Mouse (Mus musculus): ENCODE data around the gene Hoxb9. TPM values are rescaled to one million over a fixed set of nuclear protein-coding genes. Genes with fewer than 3 reads are reported as not detected.

Gene Hoxb9
- polyA plus RNA-seq, 2 experiments: 0.01 TPM; not detected in 1

DNA sequence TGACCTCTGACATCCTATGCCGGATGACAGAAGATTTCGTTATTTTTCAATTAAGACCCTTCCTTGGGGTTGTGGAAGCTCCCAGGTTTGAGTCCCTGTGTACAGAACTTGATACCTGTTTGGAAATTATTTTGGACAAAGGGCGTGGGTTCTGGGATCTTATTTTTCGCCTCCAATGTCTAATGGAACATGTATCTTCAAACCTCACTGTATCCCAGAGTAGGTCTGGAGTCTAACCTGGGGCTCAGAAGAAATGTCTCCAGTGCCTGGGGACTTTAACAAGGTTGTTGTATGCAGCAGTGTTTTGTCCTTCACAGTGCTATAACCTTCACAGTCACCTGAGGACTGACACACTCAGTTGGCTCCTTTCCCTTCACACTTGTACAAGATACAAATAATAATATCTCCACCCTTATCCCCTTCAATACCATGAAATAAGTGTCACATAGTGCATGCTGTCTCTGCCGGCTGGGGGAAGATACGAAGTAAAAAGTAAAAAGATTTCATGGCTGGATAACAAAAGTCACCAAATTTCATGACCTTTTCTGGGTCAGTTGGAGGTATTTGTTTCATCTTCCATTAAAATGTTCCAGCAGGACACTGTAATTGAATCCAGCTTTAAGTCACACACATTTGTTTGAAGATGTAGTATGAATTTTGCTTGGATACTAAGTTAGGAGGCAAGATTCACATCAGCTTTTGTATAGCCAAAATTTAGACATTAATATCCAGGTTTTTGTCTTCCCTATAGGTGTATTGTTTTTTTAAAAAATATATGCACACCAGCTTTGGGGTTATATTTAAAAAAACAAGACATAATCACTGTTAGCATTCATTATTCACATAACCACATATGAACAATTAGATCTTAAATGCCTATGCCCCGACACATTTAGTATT, 4.0 kb upstream of the Hoxb9 start:
- 26% methylated on average over 7 of the region's 7 CpGs for WGBS (ENCODE audit: insufficient replicate concordance)
- H3K9ac ChIP-seq (replicated peaks): no peak overlapping the region
- H3K9me3 ChIP-seq (ENCODE audit: control insufficient read depth, low read length): no peaks in the 10 kb centered on the region
- H3K4me2 ChIP-seq (ENCODE audit: low read depth): no peak overlapping the region
- H3K4me1 ChIP-seq (replicated peaks; ENCODE audit: control insufficient read depth in 2 of 2, insufficient read depth in 2 of 2, low read length in 1 of 2): no peaks in the 10 kb centered on the region
- peaks cover 94% of the 10 kb centered on the region for H3K27me3 ChIP-seq (ENCODE audit: control insufficient read depth, insufficient read depth, low read length)
- no peak for TF ChIP-seq CTCF (IDR thresholded peaks at IDR 0.05; ENCODE audit: low read depth)
- no peaks in the 10 kb centered on the region for H3K36me3 ChIP-seq (replicated peaks; ENCODE audit: control insufficient read depth, insufficient read depth, low read depth)
- ATAC-seq (ENCODE audit: insufficient read depth) (no peak), DNase-seq (ENCODE audit: low read depth in 3 of 3, low spot score in 3 of 3) (no peak)
- no peak overlapping the region for H3K4me3 ChIP-seq (ENCODE audit: insufficient read depth in 1 of 2, low read depth in 2 of 2, low read length in 2 of 2)
- H3K27ac ChIP-seq: no peak overlapping the region

DNA sequence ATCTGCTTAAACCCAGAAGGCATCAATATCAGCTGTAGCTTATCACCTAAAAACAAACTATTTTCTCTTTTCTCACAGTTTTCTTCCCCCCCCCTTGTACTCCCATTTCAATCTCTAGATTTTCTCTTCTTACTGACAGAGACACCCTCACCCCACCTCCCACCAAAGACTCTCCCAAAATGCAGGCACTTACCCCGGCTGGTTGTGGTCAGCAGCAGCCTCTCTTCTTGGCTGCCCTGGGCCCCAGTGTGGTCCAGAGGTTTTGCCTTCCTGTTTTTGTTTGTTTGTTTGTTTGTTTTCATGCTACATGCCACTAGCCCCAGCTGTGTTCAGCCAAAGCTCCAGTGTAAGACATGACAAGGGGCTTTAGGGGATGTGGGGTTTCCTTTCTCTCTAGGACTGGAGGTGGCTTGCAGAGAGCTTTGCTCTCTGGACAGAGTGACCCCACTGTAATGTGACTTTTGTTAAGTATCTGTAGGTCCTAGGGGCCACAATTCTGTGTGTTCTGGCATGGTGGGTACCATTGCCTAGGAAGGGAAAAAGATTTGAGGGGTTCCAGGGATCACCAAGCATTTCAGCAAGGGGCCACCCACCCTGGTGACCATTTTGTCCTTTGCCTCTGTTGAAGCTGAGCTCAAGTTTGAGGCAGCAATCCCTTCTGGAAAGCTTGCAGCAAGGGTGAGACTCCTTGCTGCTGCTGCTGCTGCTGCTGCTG, 3.1 kb upstream of the Hoxb9 start:
- no peak overlapping the region for H3K27ac ChIP-seq
- WGBS (ENCODE audit: insufficient replicate concordance): 16% methylated on average over 1 of the region's 1 CpGs
- H3K4me2 ChIP-seq (ENCODE audit: low read depth): no peak overlapping the region
- ATAC-seq (ENCODE audit: insufficient read depth) (no peak), DNase-seq (ENCODE audit: low read depth in 3 of 3, low spot score in 3 of 3) (no peak)
- no peak overlapping the region for H3K9ac ChIP-seq (replicated peaks)
- H3K9me3 ChIP-seq (ENCODE audit: control insufficient read depth, low read length): no peaks in the 10 kb centered on the region
- no peaks in the 10 kb centered on the region for H3K4me1 ChIP-seq (replicated peaks; ENCODE audit: control insufficient read depth in 2 of 2, insufficient read depth in 2 of 2, low read length in 1 of 2)
- no peak overlapping the region for H3K4me3 ChIP-seq (ENCODE audit: insufficient read depth in 1 of 2, low read depth in 2 of 2, low read length in 2 of 2)
- no peaks in the 10 kb centered on the region for H3K36me3 ChIP-seq (replicated peaks; ENCODE audit: control insufficient read depth, insufficient read depth, low read depth)
- no peak for TF ChIP-seq EP300 (IDR thresholded peaks at IDR 0.05; ENCODE audit: low read depth)
- TF ChIP-seq CTCF (IDR thresholded peaks at IDR 0.05; ENCODE audit: low read depth): no peak
- H3K27me3 ChIP-seq (ENCODE audit: control insufficient read depth, insufficient read depth, low read length): peaks cover 94% of the 10 kb centered on the region

DNA sequence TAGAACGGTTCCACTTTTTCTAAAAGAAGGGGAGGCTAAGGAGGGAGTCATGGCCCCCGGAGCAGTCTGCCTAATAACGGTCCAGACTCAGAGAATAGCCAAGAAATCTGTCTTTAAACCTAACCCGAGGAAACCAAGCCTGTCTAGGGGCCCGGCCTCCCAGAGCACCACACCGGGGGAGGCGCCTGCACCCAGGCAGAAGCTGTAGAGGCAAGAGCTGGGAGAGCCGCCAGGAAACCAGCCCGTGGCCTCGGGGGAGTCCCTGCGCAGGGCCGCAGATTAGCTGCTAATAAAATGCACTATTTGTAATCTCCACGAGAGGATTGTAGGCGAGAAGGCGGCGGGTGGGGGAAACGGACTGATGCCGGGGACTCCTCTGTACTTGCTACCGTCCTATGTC, 1.4 kb upstream of the Hoxb9 start:
- DNase-seq (ENCODE audit: low read depth in 3 of 3, low spot score in 3 of 3) (no peak), ATAC-seq (ENCODE audit: insufficient read depth) (no peak)
- Histone ChIP-seq H3K4me1 (replicated peaks; ENCODE audit: control insufficient read depth in 2 of 2, insufficient read depth in 2 of 2, low read length in 1 of 2) (no peaks in the 10 kb centered on the region), H3K4me2 (ENCODE audit: low read depth) (no peak overlapping the region), H3K27me3 (ENCODE audit: control insufficient read depth, insufficient read depth, low read length) (peaks cover 94% of the 10 kb centered on the region), H3K9ac (replicated peaks) (no peak overlapping the region), H3K9me3 (ENCODE audit: control insufficient read depth, low read length) (no peaks in the 10 kb centered on the region), H3K36me3 (replicated peaks; ENCODE audit: control insufficient read depth, insufficient read depth, low read depth) (no peaks in the 10 kb centered on the region), H3K4me3 (ENCODE audit: insufficient read depth in 1 of 2, low read depth in 2 of 2, low read length in 2 of 2) (no peak overlapping the region), H3K27ac (no peak overlapping the region)
- WGBS (ENCODE audit: insufficient replicate concordance): 2% methylated on average over 19 of the region's 19 CpGs
- TF ChIP-seq CTCF (IDR thresholded peaks at IDR 0.05; ENCODE audit: low read depth): no peak
- TF ChIP-seq EP300 (IDR thresholded peaks at IDR 0.05; ENCODE audit: low read depth): no peak

DNA sequence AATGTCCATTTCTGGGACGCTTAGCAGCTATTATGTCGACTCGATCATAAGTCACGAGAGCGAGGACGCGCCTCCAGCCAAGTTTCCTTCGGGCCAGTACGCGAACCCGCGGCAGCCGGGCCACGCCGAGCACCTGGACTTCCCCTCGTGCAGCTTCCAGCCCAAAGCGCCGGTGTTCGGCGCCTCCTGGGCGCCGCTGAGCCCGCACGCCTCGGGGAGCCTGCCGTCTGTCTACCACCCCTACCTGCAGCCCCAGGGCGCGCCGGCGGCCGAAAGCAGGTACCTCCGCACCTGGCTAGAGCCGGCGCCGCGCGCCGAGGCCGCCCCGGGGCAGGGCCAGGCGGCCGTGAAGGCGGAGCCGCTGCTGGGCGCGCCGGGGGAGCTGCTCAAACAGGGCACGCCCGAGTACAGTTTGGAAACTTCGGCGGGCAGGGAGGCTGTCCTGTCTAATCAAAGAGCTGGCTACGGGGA, 319 bp downstream of the Hoxb9 start:
- Histone ChIP-seq H3K36me3 (replicated peaks; ENCODE audit: control insufficient read depth, insufficient read depth, low read depth) (no peaks in the 10 kb centered on the region), H3K27ac (no peak overlapping the region), H3K4me2 (ENCODE audit: low read depth) (no peak overlapping the region), H3K4me1 (replicated peaks; ENCODE audit: control insufficient read depth in 2 of 2, insufficient read depth in 2 of 2, low read length in 1 of 2) (no peaks in the 10 kb centered on the region), H3K9ac (replicated peaks) (no peak overlapping the region), H3K4me3 (ENCODE audit: insufficient read depth in 1 of 2, low read depth in 2 of 2, low read length in 2 of 2) (no peak overlapping the region), H3K9me3 (ENCODE audit: control insufficient read depth, low read length) (no peaks in the 10 kb centered on the region), H3K27me3 (ENCODE audit: control insufficient read depth, insufficient read depth, low read length) (peaks cover 97% of the 10 kb centered on the region)
- TF ChIP-seq CTCF (IDR thresholded peaks at IDR 0.05; ENCODE audit: low read depth): no peak
- TF ChIP-seq EP300 (IDR thresholded peaks at IDR 0.05; ENCODE audit: low read depth): no peak
- under 1% methylated on average over 52 of the region's 52 CpGs for WGBS (ENCODE audit: insufficient replicate concordance)
- no peak for DNase-seq (ENCODE audit: low read depth in 3 of 3, low spot score in 3 of 3)
- ATAC-seq (ENCODE audit: insufficient read depth): no peak

Data from liver, embryonic 14.5 days (tissue).